Mouse (Mus musculus) MEL (cell line): Measurements from ENCODE around the gene Relb. TPM values are rescaled to one million over a fixed set of nuclear protein-coding genes. Genes with fewer than 3 reads are reported as not detected.

Experiments used
- DNase-seq: peaks from one replicate; pipeline ENCODE4 v3.0.0; 2011; ENCODE audit warnings: low read depth, low spot score
- H3K27ac ChIP-seq: 2 replicates; pipeline ENCODE4 v1.5.1; 2012; ENCODE audit warnings: low read depth, mild to moderate bottlenecking, control low read depth, low read length, moderate library complexity; ENCODE audit not compliant: control insufficient read depth
- H3K27me3 ChIP-seq, 2 experiments: fragments of 150-350 bp in 1 of 2; sonication (generic) in 1 of 2; 2 replicates each; pipeline ENCODE4 v1.6.1; 2012; ENCODE audit warnings: low read length in 2 of 2, mild to moderate bottlenecking in 2 of 2, improper control_type of control experiment in 1 of 2, moderate library complexity in 1 of 2; ENCODE audit not compliant: insufficient read depth in 2 of 2, control insufficient read depth in 1 of 2
- H3K36me3 ChIP-seq, 2 experiments: 2 replicates each; pipeline ENCODE4 v1.6.1; 2012 to 2014; ENCODE audit warnings: low read length in 2 of 2, improper control_type of control experiment in 1 of 2, inconsistent platforms in 1 of 2, mild to moderate bottlenecking in 1 of 2; ENCODE audit not compliant: insufficient read depth in 2 of 2, control insufficient read depth in 1 of 2
- H3K4me1 ChIP-seq, 2 experiments: fragments of 150-350 bp in 1 of 2; sonication (generic) in 1 of 2; 2 replicates each; pipeline ENCODE4 v1.6.1; 2012; ENCODE audit warnings: low read length in 2 of 2, improper control_type of control experiment in 1 of 2, mild to moderate bottlenecking in 1 of 2; ENCODE audit not compliant: insufficient read depth in 2 of 2, control insufficient read depth in 1 of 2
- H3K4me3 ChIP-seq, 2 experiments: fragments of 150-350 bp in 1 of 2; sonication (generic) in 1 of 2; 2 replicates each; pipeline ENCODE4 v1.5.1; 2012; ENCODE audit warnings: low read depth in 2 of 2, low read length in 2 of 2, mild to moderate bottlenecking in 2 of 2, moderate library complexity in 2 of 2, control low read depth in 1 of 2, improper control_type of control experiment in 1 of 2; ENCODE audit not compliant: control insufficient read depth in 1 of 2, insufficient read depth in 1 of 2
- H3K79me2 ChIP-seq: 2 replicates; pipeline ENCODE4 v1.6.1; 2012; ENCODE audit warnings: mild to moderate bottlenecking, low read length, moderate library complexity; ENCODE audit not compliant: control insufficient read depth, poor library complexity, insufficient read depth
- H3K9ac ChIP-seq: 2 replicates; pipeline ENCODE4 v1.6.1; 2012; ENCODE audit warnings: low read depth, mild to moderate bottlenecking, control low read depth, low read length, moderate library complexity; ENCODE audit not compliant: control insufficient read depth, poor library complexity, severe bottlenecking
- H3K9me3 ChIP-seq: fragments of 150-350 bp; sonication (generic); replicated peaks from 2 replicates; pipeline ENCODE4 v1.6.1; 2012; ENCODE audit warnings: mild to moderate bottlenecking, low read length, improper control_type of control experiment, moderate library complexity; ENCODE audit not compliant: insufficient read depth
- CHD1 ChIP-seq: IDR thresholded peaks from 2 replicates; pipeline ENCODE4 v1.6.1; 2012; ENCODE audit warnings: low read depth, mild to moderate bottlenecking, inconsistent platforms, low read length, improper control_type of control experiment
- CHD2 ChIP-seq: IDR thresholded peaks from 2 replicates; pipeline ENCODE4 v1.6.1; 2011; ENCODE audit warnings: low read length, improper control_type of control experiment
- CTCF ChIP-seq, 3 experiments: IDR thresholded peaks in 2 of 3; conservative IDR thresholded peaks in 1 of 3; 2 replicates each; pipeline ENCODE4 v1.5.1; 2011 to 2012; ENCODE audit warnings: low read length in 3 of 3, low read depth in 2 of 3, mild to moderate bottlenecking in 2 of 3, improper control_type of control experiment in 1 of 3, inconsistent platforms in 1 of 3, mixed read lengths in 1 of 3, moderate library complexity in 1 of 3; ENCODE audit not compliant: control insufficient read depth in 1 of 3, insufficient read depth in 1 of 3, poor library complexity in 1 of 3, severe bottlenecking in 1 of 3
- E2F4 ChIP-seq: IDR thresholded peaks from 2 replicates; pipeline ENCODE4 v1.6.1; 2011; ENCODE audit warnings: low read depth, low read length, improper control_type of control experiment, borderline replicate concordance
- ELF1 ChIP-seq: IDR thresholded peaks from 2 replicates; pipeline ENCODE4 v1.6.1; 2014; ENCODE audit warnings: low read depth, mild to moderate bottlenecking, inconsistent platforms, low read length, improper control_type of control experiment, moderate library complexity
- EP300 ChIP-seq, 2 experiments: IDR thresholded peaks; 2 replicates each; pipeline ENCODE4 v1.6.1; 2011; ENCODE audit warnings: improper control_type of control experiment in 2 of 2, low read length in 2 of 2, low read depth in 1 of 2, mild to moderate bottlenecking in 1 of 2
- GATA1 ChIP-seq: IDR thresholded peaks from 2 replicates; pipeline ENCODE4 v1.6.1; 2011; ENCODE audit warnings: low read depth, low read length, improper control_type of control experiment
- HCFC1 ChIP-seq: IDR thresholded peaks from 2 replicates; pipeline ENCODE4 v1.6.1; 2012; ENCODE audit warnings: low read depth, mild to moderate bottlenecking, inconsistent platforms, low read length, improper control_type of control experiment, moderate library complexity
- JUND ChIP-seq: IDR thresholded peaks from 2 replicates; pipeline ENCODE4 v1.6.1; 2011; ENCODE audit warnings: low read depth, mild to moderate bottlenecking, improper control_type of control experiment, low read length
- KAT2A ChIP-seq: conservative IDR thresholded peaks from 2 replicates; pipeline ENCODE4 v1.6.1; 2012; ENCODE audit warnings: low read depth, low read length, improper control_type of control experiment, inconsistent platforms
- MAFK ChIP-seq: IDR thresholded peaks from 2 replicates; pipeline ENCODE4 v1.6.1; 2011; ENCODE audit warnings: low read depth, mild to moderate bottlenecking, low read length, improper control_type of control experiment, borderline replicate concordance
- MAX ChIP-seq: IDR thresholded peaks from 2 replicates; pipeline ENCODE4 v1.6.1; 2011; ENCODE audit warnings: low read length, improper control_type of control experiment
- MAZ ChIP-seq: IDR thresholded peaks from 2 replicates; pipeline ENCODE4 v1.6.1; 2012; ENCODE audit warnings: low read depth, mild to moderate bottlenecking, inconsistent platforms, low read length, improper control_type of control experiment
- MEF2A ChIP-seq: IDR thresholded peaks from 2 replicates; pipeline ENCODE4 v1.6.1; 2014; ENCODE audit warnings: low read depth, mild to moderate bottlenecking, inconsistent platforms, low read length, improper control_type of control experiment; ENCODE audit not compliant: poor library complexity, insufficient replicate concordance, severe bottlenecking; ENCODE audit errors: extremely low read depth
- MXI1 ChIP-seq: IDR thresholded peaks from 2 replicates; pipeline ENCODE4 v1.6.1; 2011; ENCODE audit warnings: mild to moderate bottlenecking, low read depth, low read length, improper control_type of control experiment
- MYC ChIP-seq: IDR thresholded peaks from 2 replicates; pipeline ENCODE4 v1.6.1; 2011; ENCODE audit warnings: low read depth, mild to moderate bottlenecking, low read length, improper control_type of control experiment, moderate library complexity
- NELFE ChIP-seq: IDR thresholded peaks from 2 replicates; pipeline ENCODE4 v1.6.1; 2011; ENCODE audit warnings: low read depth, low read length, improper control_type of control experiment
- NRF1 ChIP-seq: IDR thresholded peaks from 2 replicates; pipeline ENCODE4 v1.6.1; 2014; ENCODE audit warnings: low read depth, mild to moderate bottlenecking, inconsistent platforms, low read length, improper control_type of control experiment, moderate library complexity; ENCODE audit not compliant: poor library complexity, insufficient read depth, severe bottlenecking
- POLR2A ChIP-seq, 2 experiments: IDR thresholded peaks; 2 replicates each; pipeline ENCODE4 v1.6.1; 2011 to 2012; ENCODE audit warnings: low read length in 2 of 2, mild to moderate bottlenecking in 2 of 2, control low read depth in 1 of 2, improper control_type of control experiment in 1 of 2, low read depth in 1 of 2, moderate library complexity in 1 of 2; ENCODE audit not compliant: control insufficient read depth in 1 of 2, insufficient read depth in 1 of 2, poor library complexity in 1 of 2
- POLR2AphosphoS2 ChIP-seq: IDR thresholded peaks from 2 replicates; pipeline ENCODE4 v1.6.1; 2011; ENCODE audit warnings: low read length, improper control_type of control experiment
- RAD21 ChIP-seq: IDR thresholded peaks from 2 replicates; pipeline ENCODE4 v1.6.1; 2011; ENCODE audit warnings: mild to moderate bottlenecking, low read depth, low read length, improper control_type of control experiment
- RCOR1 ChIP-seq: IDR thresholded peaks from 2 replicates; pipeline ENCODE4 v1.6.1; 2012; ENCODE audit warnings: low read depth, mild to moderate bottlenecking, inconsistent platforms, low read length, improper control_type of control experiment
- SIN3A ChIP-seq: IDR thresholded peaks from 2 replicates; pipeline ENCODE4 v1.6.1; 2012; ENCODE audit warnings: low read length, improper control_type of control experiment, inconsistent platforms
- SMC3 ChIP-seq: IDR thresholded peaks from 2 replicates; pipeline ENCODE4 v1.6.1; 2011; ENCODE audit warnings: low read depth, low read length, improper control_type of control experiment
- TAL1 ChIP-seq: IDR thresholded peaks from 2 replicates; pipeline ENCODE4 v1.6.1; 2012; ENCODE audit warnings: mild to moderate bottlenecking, inconsistent platforms, low read length, moderate library complexity, mixed read lengths
- TCF12 ChIP-seq: IDR thresholded peaks from 2 replicates; pipeline ENCODE4 v1.6.1; 2014; ENCODE audit warnings: low read depth, mild to moderate bottlenecking, inconsistent platforms, low read length, improper control_type of control experiment, moderate library complexity
- USF1 ChIP-seq: IDR thresholded peaks from 2 replicates; pipeline ENCODE4 v1.6.1; 2014; ENCODE audit warnings: low read depth, mild to moderate bottlenecking, inconsistent platforms, low read length, improper control_type of control experiment, moderate library complexity
- USF2 ChIP-seq, 2 experiments: IDR thresholded peaks; 2 replicates each; pipeline ENCODE4 v1.6.1; 2011 to 2012; ENCODE audit warnings: improper control_type of control experiment in 2 of 2, low read length in 2 of 2, borderline replicate concordance in 1 of 2, inconsistent platforms in 1 of 2, low read depth in 1 of 2, mild to moderate bottlenecking in 1 of 2; ENCODE audit not compliant: insufficient read depth in 1 of 2
- ZC3H11A ChIP-seq: IDR thresholded peaks from 2 replicates; pipeline ENCODE4 v1.6.1; 2012; ENCODE audit warnings: low read depth, mild to moderate bottlenecking, inconsistent platforms, low read length, improper control_type of control experiment
- ZKSCAN1 ChIP-seq: IDR thresholded peaks from 2 replicates; pipeline ENCODE4 v1.6.1; 2012; ENCODE audit warnings: low read depth, mild to moderate bottlenecking, inconsistent platforms, low read length, improper control_type of control experiment, moderate library complexity
- ZMIZ1 ChIP-seq: IDR thresholded peaks from 2 replicates; pipeline ENCODE4 v1.6.1; 2012; ENCODE audit warnings: low read depth, mild to moderate bottlenecking, inconsistent platforms, low read length, improper control_type of control experiment, moderate library complexity
- ZNF384 ChIP-seq: IDR thresholded peaks from 2 replicates; pipeline ENCODE4 v1.6.1; 2012; ENCODE audit warnings: low read depth, mild to moderate bottlenecking, inconsistent platforms, low read length, improper control_type of control experiment
- polyA plus RNA-seq, 2 experiments: library from polyadenylated mRNA; stranded (reverse) in 1 of 2; unstranded in 1 of 2; fragments of >175 nt in 1 of 2; fragments of >200 nt in 1 of 2; gene quantifications; 2 replicates each; pipeline versions ENCODE4 v1.2.1 to v1.2.4; 2012; ENCODE audit warnings: low replicate concordance in 2 of 2, low read depth in 1 of 2; ENCODE audit not compliant: insufficient read length in 2 of 2, insufficient read depth in 1 of 2, missing spikeins in 1 of 2
- total RNA-seq: library from RNA; depleted of rRNA; stranded (reverse); fragments of 300-350 nt; gene quantifications from 2 replicates; pipeline ENCODE4 v1.2.3, GENCODE M21; 2012

Gene Relb
- total and polyA plus RNA-seq, 3 experiments: 6.2 to 7.7 TPM; not detected in 1

- H3K9me3 ChIP-seq: no peaks in the 10 kb centered on the region
- no peaks in the 10 kb centered on the region for H3K27me3 ChIP-seq
- H3K79me2 ChIP-seq: peaks cover 7% of the 10 kb centered on the region
- H3K4me3 ChIP-seq: peak overlapping the region in 1 of 2 experiments; percentile 21; a peak in 2 of 4 replicates
- peak; percentile 96 for DNase-seq
- TF ChIP-seq SIN3A: peak; percentile 55
- TF ChIP-seq USF2 (IDR thresholded peaks at IDR 0.05; ENCODE audit: borderline replicate concordance in 1 of 2, insufficient read depth in 1 of 2, low read depth in 1 of 2, low read length in 2 of 2): no peak
- TF ChIP-seq CHD1: no peak
- TF ChIP-seq ZNF384: peak; percentile 89
- 0 out of 2 replicates have a peak, but pooled peaks have one; percentile 32 for TF ChIP-seq MAZ
- no peak for TF ChIP-seq GATA1
- TF ChIP-seq RAD21: peak; percentile 96
- no peak for TF ChIP-seq E2F4
- no peak for TF ChIP-seq MEF2A
- TF ChIP-seq HCFC1: peak; percentile 36; the same call in 1 of the 2 replicates
- TF ChIP-seq ZMIZ1: no peak
- no peak for TF ChIP-seq USF1
- no peak for TF ChIP-seq RCOR1
- no peak for TF ChIP-seq TAL1
- no peak for TF ChIP-seq MAX
- TF ChIP-seq JUND: no peak
- peak; percentile 90 for TF ChIP-seq SMC3
- TF ChIP-seq MAFK: no peak
- no peak for TF ChIP-seq NRF1
- no peak for TF ChIP-seq ELF1
- no peak for TF ChIP-seq POLR2AphosphoS2
- TF ChIP-seq POLR2A (IDR thresholded peaks at IDR 0.05; ENCODE audit: control insufficient read depth in 1 of 2, insufficient read depth in 1 of 2, low read depth in 1 of 2, low read length in 2 of 2, poor library complexity in 1 of 2): no peak
- no peak for TF ChIP-seq KAT2A
- no peak for TF ChIP-seq EP300 (IDR thresholded peaks at IDR 0.05; ENCODE audit: low read depth in 1 of 2, low read length in 2 of 2)
- no peak for TF ChIP-seq ZKSCAN1
- TF ChIP-seq NELFE: no peak
- no peak for TF ChIP-seq MYC
- TF ChIP-seq CHD2: no peak
- no peak; the same call in 1 of the 2 replicates for TF ChIP-seq MXI1
- no peak for TF ChIP-seq TCF12
- peak; percentile 87 to 99 (median 91) for TF ChIP-seq CTCF (IDR thresholded peaks at IDR 0.05 in 2 of 3, conservative IDR thresholded peaks at IDR 0.05 in 1 of 3; ENCODE audit: control insufficient read depth in 1 of 3, insufficient read depth in 1 of 3, low read depth in 2 of 3, low read length in 3 of 3, poor library complexity in 1 of 3, severe bottlenecking in 1 of 3)
- TF ChIP-seq ZC3H11A: peak; percentile 89
- peaks cover 4% of the 10 kb centered on the region in 2 experiments; a peak in 3 of 4 replicates for H3K4me1 ChIP-seq
- peaks cover 0 to 7% of the 10 kb centered on the region in 2 experiments; a peak in 2 of 4 replicates for H3K36me3 ChIP-seq
- H3K9ac ChIP-seq: peak overlapping the region; percentile 43
- no peak overlapping the region for H3K27ac ChIP-seq
Observed at GRCm38 (mm10) chr7:19668947-19669721, 39.9 kb upstream of the Relb start.
